Mouse (Mus musculus) intestine, embryonic 16.5 days (tissue): ENCODE measurements at regions not wholly inside any gene's neighbourhood (a gene's known extent, or its start where the extent isn't known, plus 50 kb on each side); places are given as distances from the start of the nearest gene placed in this dataset.

ENCODE experiments used
- ATAC-seq: fragments of 200-750 bp; cut with Nextera tagmentation; 2 replicates; pipeline ENCODE4 v1.8.0; 2017; ENCODE audit warnings: moderate TSS enrichment, moderate library complexity
- H3K27ac ChIP-seq: fragments of 300-500 bp; sonication (generic); 2 replicates; pipeline ENCODE4 v1.5.1; 2014; ENCODE audit warnings: mild to moderate bottlenecking, low read length
- H3K27me3 ChIP-seq: fragments of 300-500 bp; sonication (generic); replicated peaks from 2 replicates; pipeline ENCODE4 v1.6.1; 2014; ENCODE audit warnings: low read length, control low read depth, mixed read lengths; ENCODE audit not compliant: control insufficient read depth, insufficient read depth
- H3K36me3 ChIP-seq: fragments of 300-500 bp; sonication (generic); 2 replicates; pipeline ENCODE4 v1.6.1; 2014; ENCODE audit warnings: low read length, control low read depth; ENCODE audit not compliant: control insufficient read depth, insufficient read depth
- H3K4me1 ChIP-seq: fragments of 300-500 bp; sonication (generic); 2 replicates; pipeline ENCODE4 v1.6.1; 2014; ENCODE audit warnings: low read length, control low read depth, mixed read lengths; ENCODE audit not compliant: control insufficient read depth, insufficient read depth
- H3K4me2 ChIP-seq: fragments of 300-500 bp; sonication (generic); 2 replicates; pipeline ENCODE4 v1.6.1; 2014; ENCODE audit warnings: low read depth, low read length, control low read depth
- H3K4me3 ChIP-seq: fragments of 300-500 bp; sonication (generic); 2 replicates; pipeline ENCODE4 v1.5.1; 2014; ENCODE audit warnings: mild to moderate bottlenecking, low read length
- H3K9ac ChIP-seq: fragments of 300-500 bp; sonication (generic); 2 replicates; pipeline ENCODE4 v1.6.1; 2014; ENCODE audit warnings: low read depth, low read length
- H3K9me3 ChIP-seq: fragments of 300-500 bp; sonication (generic); 2 replicates; pipeline ENCODE4 v1.6.1; 2016; ENCODE audit warnings: low read length, control low read depth; ENCODE audit not compliant: control insufficient read depth
- WGBS: fragments of 180-500 bp; shearing (Covaris S2); extraction: QIAGEN DNeasy Blood & Tissue Kit; methylation state at CpG from one replicate; pipeline ENCODE4 v1.1.7; 2014; 5-methylcytosine and 5-hydroxymethylcytosine counted together

- Histone ChIP-seq H3K27ac (no peak overlapping the region), H3K36me3 (no peaks in the 10 kb centered on the region), H3K9ac (no peak overlapping the region), H3K4me1 (no peaks in the 10 kb centered on the region), H3K9me3 (no peaks in the 10 kb centered on the region), H3K4me3 (no peak overlapping the region), H3K4me2 (no peak overlapping the region), H3K27me3 (no peaks in the 10 kb centered on the region)
- 44% methylated on average over 7 of the region's 7 CpGs for WGBS
- ATAC-seq = no peak
Observed at GRCm38 (mm10) chr2:9641629-9642028, 239.4 kb upstream of the 4930412O13Rik start.

GRCm38 (mm10) chr2:9642411-9642810 is 238.6 kb upstream of the 4930412O13Rik start:
- no peaks in the 10 kb centered on the region for H3K27me3 ChIP-seq
- no peak overlapping the region for H3K4me2 ChIP-seq
- H3K4me1 ChIP-seq = no peaks in the 10 kb centered on the region
- H3K9me3 ChIP-seq = no peaks in the 10 kb centered on the region
- no peaks in the 10 kb centered on the region for H3K36me3 ChIP-seq
- H3K4me3 ChIP-seq = no peak overlapping the region
- WGBS = 67% methylated on average over 3 of the region's 3 CpGs
- no peak for ATAC-seq
- no peak overlapping the region for H3K27ac ChIP-seq
- no peak overlapping the region for H3K9ac ChIP-seq

- Histone ChIP-seq H3K4me1 (no peaks in the 10 kb centered on the region), H3K27ac (no peak overlapping the region), H3K9ac (no peak overlapping the region), H3K27me3 (no peaks in the 10 kb centered on the region), H3K4me2 (no peak overlapping the region), H3K36me3 (no peaks in the 10 kb centered on the region), H3K9me3 (no peaks in the 10 kb centered on the region), H3K4me3 (no peak overlapping the region)
- 72% methylated on average over 3 of the region's 3 CpGs for WGBS
- ATAC-seq = no peak
Observed at GRCm38 (mm10) chr2:9646466-9646865, 234.6 kb upstream of the 4930412O13Rik start.

- ATAC-seq = no peak
- Histone ChIP-seq H3K4me2 (no peak overlapping the region), H3K36me3 (no peaks in the 10 kb centered on the region), H3K27ac (no peak overlapping the region), H3K9me3 (no peaks in the 10 kb centered on the region), H3K4me1 (no peaks in the 10 kb centered on the region), H3K27me3 (no peaks in the 10 kb centered on the region), H3K9ac (no peak overlapping the region), H3K4me3 (no peak overlapping the region)
- 21% methylated on average over 4 of the region's 4 CpGs for WGBS
Observed at GRCm38 (mm10) chr2:9646963-9647362, 234.1 kb upstream of the 4930412O13Rik start.

GRCm38 (mm10) chr2:9650082-9650481 is 231.0 kb upstream of the 4930412O13Rik start:
- Histone ChIP-seq H3K36me3 (no peaks in the 10 kb centered on the region), H3K4me3 (no peak overlapping the region), H3K9me3 (no peaks in the 10 kb centered on the region), H3K4me1 (no peaks in the 10 kb centered on the region), H3K4me2 (no peak overlapping the region), H3K9ac (no peak overlapping the region), H3K27me3 (no peaks in the 10 kb centered on the region), H3K27ac (no peak overlapping the region)
- WGBS = 97% methylated on average over 1 of the region's 1 CpGs
- no peak for ATAC-seq

GRCm38 (mm10) chr2:9658880-9659279 is 222.2 kb upstream of the 4930412O13Rik start:
- Histone ChIP-seq H3K27me3 (no peaks in the 10 kb centered on the region), H3K4me3 (no peak overlapping the region), H3K36me3 (no peaks in the 10 kb centered on the region), H3K27ac (no peak overlapping the region), H3K9me3 (no peaks in the 10 kb centered on the region), H3K4me2 (no peak overlapping the region), H3K9ac (no peak overlapping the region), H3K4me1 (no peaks in the 10 kb centered on the region)
- ATAC-seq = no peak
- WGBS = 90% methylated on average over 4 of the region's 4 CpGs

- WGBS = 73% methylated on average over 4 of the region's 4 CpGs
- no peaks in the 10 kb centered on the region for H3K27me3 ChIP-seq
- no peak overlapping the region for H3K27ac ChIP-seq
- H3K36me3 ChIP-seq = no peaks in the 10 kb centered on the region
- no peak overlapping the region for H3K9ac ChIP-seq
- no peak overlapping the region for H3K4me3 ChIP-seq
- H3K4me1 ChIP-seq = no peaks in the 10 kb centered on the region
- ATAC-seq = no peak
- H3K9me3 ChIP-seq = no peaks in the 10 kb centered on the region
- no peak overlapping the region for H3K4me2 ChIP-seq
Observed at GRCm38 (mm10) chr2:9669621-9670020, 211.4 kb upstream of the 4930412O13Rik start.

GRCm38 (mm10) chr2:9681691-9682152 is 199.3 kb upstream of the 4930412O13Rik start:
- H3K4me1 ChIP-seq = no peaks in the 10 kb centered on the region
- H3K4me3 ChIP-seq = no peak overlapping the region
- no peak for ATAC-seq
- H3K36me3 ChIP-seq = no peaks in the 10 kb centered on the region
- H3K27me3 ChIP-seq = no peaks in the 10 kb centered on the region
- 49% methylated on average over 7 of the region's 7 CpGs for WGBS
- no peak overlapping the region for H3K9ac ChIP-seq
- H3K4me2 ChIP-seq = no peak overlapping the region
- no peak overlapping the region for H3K27ac ChIP-seq
- H3K9me3 ChIP-seq = no peaks in the 10 kb centered on the region

GRCm38 (mm10) chr2:9683673-9684210 is 197.3 kb upstream of the 4930412O13Rik start:
- H3K9me3 ChIP-seq = no peaks in the 10 kb centered on the region
- no peak overlapping the region for H3K4me2 ChIP-seq
- no peaks in the 10 kb centered on the region for H3K27me3 ChIP-seq
- ATAC-seq = no peak
- no peak overlapping the region for H3K9ac ChIP-seq
- H3K4me1 ChIP-seq = no peaks in the 10 kb centered on the region
- 83% methylated on average over 2 of the region's 2 CpGs for WGBS
- H3K27ac ChIP-seq = no peak overlapping the region
- no peaks in the 10 kb centered on the region for H3K36me3 ChIP-seq
- H3K4me3 ChIP-seq = no peak overlapping the region

GRCm38 (mm10) chr2:9688176-9688575 is 192.9 kb upstream of the 4930412O13Rik start:
- ATAC-seq = no peak
- WGBS = 85% methylated on average over 7 of the region's 7 CpGs
- H3K9ac ChIP-seq = no peak overlapping the region

More at GRCm38 (mm10) chr2:9688176-9688575, 192.9 kb upstream of the 4930412O13Rik start:
- H3K4me2 ChIP-seq = no peak overlapping the region
- H3K27me3 ChIP-seq = no peaks in the 10 kb centered on the region
- H3K4me1 ChIP-seq = no peaks in the 10 kb centered on the region
- H3K36me3 ChIP-seq = no peaks in the 10 kb centered on the region
- no peaks in the 10 kb centered on the region for H3K9me3 ChIP-seq
- H3K27ac ChIP-seq = no peak overlapping the region
- no peak overlapping the region for H3K4me3 ChIP-seq
